Mouse (Mus musculus) liver, embryonic 14.5 days (tissue): ENCODE measurements around the gene Btbd19.

Source experiments
- CTCF ChIP-seq: IDR thresholded peaks from 2 replicates; pipeline ENCODE4 v1.5.1; 2016; ENCODE audit warnings: antibody characterized with exemption, low read depth, control low read depth
- EP300 ChIP-seq: IDR thresholded peaks from 2 replicates; pipeline ENCODE4 v1.6.1; 2016; ENCODE audit warnings: antibody characterized with exemption, low read depth

- no peak for TF ChIP-seq EP300
- no peak for TF ChIP-seq CTCF
Measured at GRCm38 (mm10) chr4:117069647-117070046, 55.9 kb downstream of the Btbd19 start.
